ENCODE assay signal across 20 mouse cellular contexts in the genomic region with DNA sequence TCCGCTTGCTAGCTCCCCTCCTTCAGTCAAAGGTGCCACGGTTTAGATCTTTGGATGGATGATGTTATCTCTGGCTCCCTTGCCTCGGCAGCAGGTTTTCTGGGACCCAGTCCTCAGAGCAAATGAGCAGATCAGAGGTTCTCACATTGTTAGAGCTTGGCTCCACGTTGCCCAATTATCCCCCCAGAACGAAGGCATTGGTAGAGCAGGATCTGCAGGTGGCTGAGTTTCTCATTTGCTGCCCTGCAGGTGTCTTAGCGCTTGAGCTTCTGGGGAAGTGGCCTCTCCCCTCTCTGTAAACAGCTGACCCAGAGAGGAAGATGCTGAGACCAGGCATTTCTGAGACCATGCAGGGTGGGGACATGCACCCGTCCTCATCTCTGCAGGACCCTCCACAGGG.
"Had no signal": no experiment of that assay in that cellular context is flagged by ENCODE, and none has a peak within 500 bp of the region (broad histone marks: within the 10 kb centered on the region; RNA-seq: fewer than 3 reads in every experiment).

No protein-coding gene starts in this region.

- H3K9ac ChIP-seq: lung, embryonic 14.5 days; midbrain, embryonic 12.5 days; neural tube, embryonic 13.5 days; neural tube, embryonic 15.5 days; stomach, embryonic 15.5 days had no signal

- H3K36me3 ChIP-seq: midbrain, embryonic 12.5 days; neural tube, embryonic 13.5 days; neural tube, embryonic 15.5 days; stomach, embryonic 15.5 days had no signal

- H3K9me3 ChIP-seq: midbrain, embryonic 12.5 days; neural tube, embryonic 13.5 days; neural tube, embryonic 15.5 days; stomach, embryonic 15.5 days had no signal

- H3K27ac ChIP-seq: midbrain, embryonic 12.5 days; neural tube, embryonic 13.5 days; neural tube, embryonic 15.5 days; stomach, embryonic 15.5 days; stomach, postnatal 0 days had no signal

- ATAC-seq: midbrain, embryonic 16.5 days had no signal

- H3K4me3 ChIP-seq: midbrain, embryonic 12.5 days; myocyte; neural tube, embryonic 13.5 days; neural tube, embryonic 15.5 days; stomach, embryonic 15.5 days had no signal

- H3K4me2 ChIP-seq: lung, embryonic 14.5 days; midbrain, embryonic 12.5 days; neural tube, embryonic 13.5 days; neural tube, embryonic 15.5 days; stomach, embryonic 15.5 days had no signal

- H3K4me1 ChIP-seq: midbrain, embryonic 12.5 days; neural tube, embryonic 13.5 days; stomach, embryonic 15.5 days had no signal

- DNase-seq: lung, adult 18-20 months; lung, embryonic 14.5 days; lung, postnatal 10 days; lung, postnatal 4 days; midbrain, embryonic 14.5 days; retina, postnatal 1 day; right cerebral cortex, adult 18-20 months; right cerebral cortex, postnatal 25 days; right cerebral cortex, postnatal 4 days; spleen, adult 18-20 months; thymus, adult 2 months; thymus, postnatal 25 days; thymus, postnatal 4 days had no signal

- H3K27me3 ChIP-seq: midbrain, embryonic 12.5 days; neural tube, embryonic 13.5 days; neural tube, embryonic 15.5 days; stomach, embryonic 15.5 days had no signal
